ENCODE assay signal across 22 mouse cellular contexts in the genomic region with DNA sequence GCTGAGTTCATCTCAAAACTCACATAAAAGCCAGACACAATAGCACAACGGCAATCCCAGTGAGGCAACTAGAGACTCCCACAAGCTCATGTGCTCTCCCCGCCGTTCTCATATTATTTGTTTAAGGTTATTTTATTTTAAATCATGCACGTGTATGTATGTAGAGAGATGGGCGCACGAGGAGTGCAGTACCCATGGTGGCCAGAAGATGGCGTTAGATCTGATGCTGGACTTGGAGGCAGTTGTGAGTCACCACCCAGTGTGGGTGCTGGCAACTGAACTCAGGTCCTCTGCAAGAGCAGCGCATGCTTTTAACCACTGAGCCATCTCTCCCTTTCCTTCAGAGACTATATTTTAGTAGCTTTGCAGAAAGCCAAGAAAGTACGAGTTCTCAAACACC.
DNase-seq lines count a peak whose midpoint lies in the region; ATAC-seq and TF ChIP-seq lines count a peak whose summit lies in the region.
"Had no signal": no experiment of that assay in that cellular context is flagged by ENCODE, and none has a peak within 500 bp of the region (broad histone marks: within the 10 kb centered on the region; RNA-seq: fewer than 3 reads in every experiment).

No protein-coding gene starts in this region.

- H3K9me3 ChIP-seq in midbrain, postnatal 0 days (ENCODE audit: low read length) = no peaks in the 10 kb centered on the region
- 0 out of 2 replicates have a peak, but pooled peaks cover 3% of the 10 kb centered on the region for H3K9me3 ChIP-seq in midbrain, embryonic 14.5 days (ENCODE audit: control insufficient read depth, low read length)
- H3K9me3 ChIP-seq: heart, embryonic 15.5 days; limb, embryonic 10.5 days had no signal

- no peak overlapping the region for H3K9ac ChIP-seq in midbrain, postnatal 0 days (replicated peaks; ENCODE audit: low read length, poor library complexity, severe bottlenecking)
- H3K9ac ChIP-seq in midbrain, embryonic 14.5 days (replicated peaks; ENCODE audit: low read length) = no peak overlapping the region
- H3K9ac ChIP-seq: heart, embryonic 15.5 days; hindbrain, embryonic 15.5 days; liver, embryonic 15.5 days had no signal

- H3K4me3 ChIP-seq in kidney, adult 2 months (ENCODE audit: insufficient read depth, low read depth, low read length) = no peak overlapping the region
- H3K4me3 ChIP-seq in midbrain, postnatal 0 days (ENCODE audit: low read depth, low read length) = no peak overlapping the region
- H3K4me3 ChIP-seq in midbrain, embryonic 14.5 days (replicated peaks; ENCODE audit: low read depth, low read length) = no peak overlapping the region
- H3K4me3 ChIP-seq in cortical plate, adult 2 months (ENCODE audit: insufficient read depth, low read length) = no peak overlapping the region
- H3K4me3 ChIP-seq: heart, embryonic 15.5 days; hindbrain, embryonic 15.5 days; limb, embryonic 10.5 days; liver, embryonic 15.5 days had no signal

- H3K27me3 ChIP-seq in kidney, adult 2 months (replicated peaks; ENCODE audit: control insufficient read depth, insufficient read depth, low read length) = no peaks in the 10 kb centered on the region; the same call in 1 of the 2 replicates
- no peaks in the 10 kb centered on the region for H3K27me3 ChIP-seq in midbrain, postnatal 0 days (ENCODE audit: insufficient read depth, low read length)
- no peaks in the 10 kb centered on the region for H3K27me3 ChIP-seq in midbrain, embryonic 14.5 days (ENCODE audit: control insufficient read depth, insufficient read depth, low read length)
- H3K27me3 ChIP-seq: heart, embryonic 15.5 days; hindbrain, embryonic 15.5 days; liver, embryonic 15.5 days had no signal

- WGBS in kidney, adult 2 months = 91% methylated on average over 9 of the region's 9 CpGs
- 92% methylated on average over 9 of the region's 9 CpGs for WGBS in midbrain, postnatal 0 days
- 92% methylated on average over 9 of the region's 9 CpGs for WGBS in midbrain, embryonic 14.5 days

- TF ChIP-seq POLR2A in kidney, adult 2 months (IDR thresholded peaks at IDR 0.05; ENCODE audit: low read depth, low read length) = no peak
- no peak for TF ChIP-seq POLR2A in cortical plate, adult 2 months (IDR thresholded peaks at IDR 0.05; ENCODE audit: extremely low read depth, insufficient read depth, low read length)

- H3K27ac ChIP-seq in kidney, adult 2 months (ENCODE audit: insufficient read depth, low read depth, low read length) = no peak overlapping the region
- no peak overlapping the region for H3K27ac ChIP-seq in midbrain, postnatal 0 days (ENCODE audit: low read depth, low read length)
- H3K27ac ChIP-seq in midbrain, embryonic 14.5 days (replicated peaks; ENCODE audit: low read depth, low read length) = no peak overlapping the region
- no peak overlapping the region for H3K27ac ChIP-seq in cortical plate, adult 2 months (ENCODE audit: insufficient read depth, low read length)
- H3K27ac ChIP-seq: heart, embryonic 15.5 days; hindbrain, embryonic 15.5 days; limb, embryonic 10.5 days; liver, embryonic 15.5 days had no signal

- no peak for ATAC-seq in CD4-positive, CD25-positive, alpha-beta regulatory T cell, adult 4 months
- ATAC-seq in midbrain, postnatal 0 days (ENCODE audit: low FRiP score) = no peak
- no peak for ATAC-seq in midbrain, embryonic 14.5 days (ENCODE audit: low FRiP score, low TSS enrichment)

- no peaks in the 10 kb centered on the region for H3K36me3 ChIP-seq in kidney, adult 2 months (ENCODE audit: control insufficient read depth, insufficient read depth, low read length)
- no peaks in the 10 kb centered on the region for H3K36me3 ChIP-seq in midbrain, postnatal 0 days (ENCODE audit: insufficient read depth, low read length)
- H3K36me3 ChIP-seq in midbrain, embryonic 14.5 days (ENCODE audit: control insufficient read depth, insufficient read depth, low read length) = no peaks in the 10 kb centered on the region
- H3K36me3 ChIP-seq: heart, embryonic 15.5 days; hindbrain, embryonic 15.5 days; limb, embryonic 10.5 days; liver, embryonic 15.5 days had no signal

- peak; percentile 4 for DNase-seq in CD4-positive, CD25-positive, alpha-beta regulatory T cell, adult 2 months (ENCODE audit: low read depth, low spot score)
- DNase-seq in kidney, adult 2 months = no peak
- no peak for DNase-seq in kidney, postnatal 4 days
- no peak for DNase-seq in midbrain, postnatal 0 days (ENCODE audit: low spot score)
- DNase-seq in midbrain, embryonic 14.5 days = no peak
- no peak for DNase-seq in left cerebral cortex, adult 11 months (ENCODE audit: low spot score)
- DNase-seq: adrenal gland, postnatal 10 days; cerebellum, postnatal 36 days; gastrocnemius, postnatal 10 days; heart, adult 18-20 months; heart, postnatal 4 days; kidney, adult 18-20 months; kidney, postnatal 10 days; lung, postnatal 36 days; right cerebral cortex, postnatal 4 days; thymus, adult 2 months had no signal

- H3K4me1 ChIP-seq in kidney, adult 2 months (ENCODE audit: control insufficient read depth, insufficient read depth, low read length) = no peaks in the 10 kb centered on the region
- H3K4me1 ChIP-seq in midbrain, postnatal 0 days (ENCODE audit: insufficient read depth, low read length) = no peaks in the 10 kb centered on the region
- no peaks in the 10 kb centered on the region for H3K4me1 ChIP-seq in midbrain, embryonic 14.5 days (ENCODE audit: control insufficient read depth, insufficient read depth, low read length)
- no peaks in the 10 kb centered on the region for H3K4me1 ChIP-seq in cortical plate, adult 2 months (ENCODE audit: control insufficient read depth, insufficient read depth, low read length)
- H3K4me1 ChIP-seq: heart, embryonic 15.5 days; hindbrain, embryonic 15.5 days; limb, embryonic 10.5 days; liver, embryonic 15.5 days had no signal

- no peak overlapping the region for H3K4me2 ChIP-seq in midbrain, postnatal 0 days (ENCODE audit: low read depth, low read length, poor library complexity, severe bottlenecking)
- no peak overlapping the region for H3K4me2 ChIP-seq in midbrain, embryonic 14.5 days (ENCODE audit: low read length)
- H3K4me2 ChIP-seq: heart, embryonic 15.5 days; hindbrain, embryonic 15.5 days; liver, embryonic 15.5 days had no signal

- 0 out of 2 replicates have a peak, but pooled peaks have one; percentile 4 for TF ChIP-seq CTCF in kidney, adult 2 months (conservative IDR thresholded peaks at IDR 0.05; ENCODE audit: insufficient read depth, insufficient read length, low read depth, low read length)
- peak; percentile 43 for TF ChIP-seq CTCF in midbrain, postnatal 0 days (IDR thresholded peaks at IDR 0.05)
- 0 out of 2 replicates have a peak, but pooled peaks have one; percentile 4 for TF ChIP-seq CTCF in cortical plate, adult 2 months (IDR thresholded peaks at IDR 0.05; ENCODE audit: extremely low read depth, insufficient read depth, low read length)
